Mouse (Mus musculus): ENCODE results near the gene Lasp1. TPM values are rescaled to one million over a fixed set of nuclear protein-coding genes. Genes with fewer than 3 reads are reported as not detected.
"Not testable (repeated sequence)": the region's sequence is repeated elsewhere in the genome, so short reads cannot be mapped to it uniquely, and the experiment has no call there.

Gene Lasp1
- polyA plus RNA-seq, 1 experiment = 69.4 TPM

DNA sequence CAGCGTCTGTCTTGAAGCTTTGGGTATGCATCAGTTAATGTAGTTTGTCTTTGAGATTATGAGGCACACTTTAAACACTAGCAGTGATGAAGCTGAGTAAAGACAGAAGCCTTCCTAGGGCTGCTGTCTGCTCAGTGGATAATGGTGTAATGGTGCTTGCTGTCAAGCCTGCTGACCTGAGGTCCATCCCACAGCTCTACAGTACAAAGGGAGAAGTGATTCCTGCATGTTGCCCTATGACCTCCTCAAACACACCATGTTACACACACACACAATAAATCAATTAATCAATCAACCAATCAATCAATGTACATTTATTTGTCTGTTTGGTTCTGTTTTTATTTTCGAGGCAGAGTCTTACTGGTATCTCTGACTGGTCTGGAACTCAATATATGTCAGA lies 63.3 kb downstream of the Lasp1 start:
- Histone ChIP-seq H3K4me3 (ENCODE audit: extremely low read depth, insufficient read depth, insufficient read length) (no peak overlapping the region), H3K4me1 (ENCODE audit: control insufficient read depth, insufficient read depth, insufficient read length) (no peaks in the 10 kb centered on the region), H3K27ac (ENCODE audit: insufficient read depth, low read length) (no peak overlapping the region), H3K27me3 (ENCODE audit: control insufficient read depth, insufficient read depth, low read length) (no peaks in the 10 kb centered on the region), H3K36me3 (ENCODE audit: control insufficient read depth, insufficient read depth, low read length) (no peaks in the 10 kb centered on the region)
- WGBS = 81% methylated on average over 2 of the region's 2 CpGs
- no peak for DNase-seq (ENCODE audit: low read depth in 1 of 2, low spot score in 2 of 2)
- TF ChIP-seq POLR2A (IDR thresholded peaks at IDR 0.05; ENCODE audit: low read depth, low read length) (no peak), CTCF (IDR thresholded peaks at IDR 0.05; ENCODE audit: extremely low read depth, insufficient read depth, insufficient read length, insufficient replicate concordance) (no peak)

DNA sequence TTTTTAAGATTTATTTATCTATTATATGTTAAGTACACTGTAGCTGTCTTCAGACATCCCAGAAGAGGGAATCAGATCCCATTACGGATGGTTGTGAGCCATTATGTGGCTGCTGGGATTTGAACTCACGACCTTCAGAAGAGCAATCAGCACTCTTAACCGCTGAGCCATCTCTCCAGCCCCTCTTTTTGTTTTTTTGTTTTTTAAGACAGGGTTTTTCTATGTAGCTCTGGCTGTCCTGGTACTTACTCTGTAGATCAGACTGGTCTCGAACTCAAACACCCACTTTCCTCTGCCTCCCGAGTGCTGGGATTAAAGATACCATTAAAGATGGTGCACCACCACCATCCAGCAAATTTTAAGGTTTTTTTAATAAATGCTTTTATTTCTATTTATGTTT lies 66.6 kb downstream of the Lasp1 start:
- no peak for DNase-seq (ENCODE audit: low read depth in 1 of 2, low spot score in 2 of 2)
- no peaks in the 10 kb centered on the region for H3K36me3 ChIP-seq (ENCODE audit: control insufficient read depth, insufficient read depth, low read length)
- no peak overlapping the region for H3K4me3 ChIP-seq (ENCODE audit: extremely low read depth, insufficient read depth, insufficient read length)
- H3K4me1 ChIP-seq (ENCODE audit: control insufficient read depth, insufficient read depth, insufficient read length) = no peaks in the 10 kb centered on the region
- no peaks in the 10 kb centered on the region for H3K27me3 ChIP-seq (ENCODE audit: control insufficient read depth, insufficient read depth, low read length)
- TF ChIP-seq POLR2A (IDR thresholded peaks at IDR 0.05; ENCODE audit: low read depth, low read length) (no peak), CTCF (IDR thresholded peaks at IDR 0.05; ENCODE audit: extremely low read depth, insufficient read depth, insufficient read length, insufficient replicate concordance) (no peak)
- WGBS = 95% methylated on average over 5 of the region's 5 CpGs
- H3K27ac ChIP-seq (ENCODE audit: insufficient read depth, low read length) = no peak overlapping the region

DNA sequence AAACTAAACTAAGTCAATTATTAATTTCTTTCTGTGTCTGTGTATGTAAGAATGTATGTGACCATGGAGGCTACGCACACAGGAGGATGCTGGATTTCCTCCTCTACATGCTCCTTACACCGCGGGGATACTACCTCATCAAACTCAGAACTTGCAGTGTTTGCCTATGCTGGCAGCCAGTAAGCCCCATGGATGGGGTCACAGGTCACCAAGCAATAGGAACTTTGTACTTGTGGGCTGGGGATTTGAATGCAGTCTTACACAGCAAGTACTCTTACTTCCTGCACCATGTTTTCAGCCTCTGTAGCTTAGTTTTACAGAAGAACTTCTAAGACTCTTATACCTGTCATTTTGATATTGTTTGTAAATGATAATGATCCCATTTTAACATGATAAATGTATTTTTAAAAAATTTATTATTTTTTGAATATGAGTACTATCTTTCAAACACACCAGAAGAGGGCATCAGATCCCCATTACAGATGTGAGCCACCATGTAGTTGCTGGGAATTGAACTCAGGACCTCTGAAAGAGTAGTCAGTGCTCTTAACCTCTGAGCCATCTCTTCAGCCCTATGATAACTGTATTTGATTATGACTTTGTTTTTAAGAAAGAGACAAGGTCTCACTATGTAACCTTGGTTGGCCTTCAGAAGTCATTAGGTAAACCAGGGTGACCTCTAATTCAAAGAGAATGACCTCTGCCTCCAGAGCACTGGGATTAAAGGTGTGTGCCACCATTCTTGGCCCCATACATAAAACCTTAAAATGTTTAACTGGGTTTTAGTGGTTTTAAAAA lies 67.5 kb downstream of the Lasp1 start:
- no peak for DNase-seq (ENCODE audit: low read depth in 1 of 2, low spot score in 2 of 2)

DNA sequence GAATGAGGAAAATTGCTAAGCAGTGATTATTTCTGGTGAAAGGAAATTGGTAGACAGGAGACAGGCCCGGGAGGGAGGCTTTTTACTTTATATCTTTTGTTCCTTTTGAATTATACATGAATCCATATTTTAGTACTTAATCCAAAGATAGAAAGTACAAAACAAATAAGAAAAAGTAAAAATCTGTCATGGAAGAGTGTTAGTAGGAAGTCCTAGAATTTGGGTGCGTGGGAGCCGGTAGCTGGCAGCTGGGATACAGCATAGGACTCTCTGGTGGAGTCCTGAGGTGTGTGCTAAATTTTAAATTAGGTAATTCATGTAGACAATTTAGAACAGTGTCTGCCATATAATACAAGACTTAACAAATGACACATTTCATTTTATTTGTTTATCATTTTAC lies 68.8 kb downstream of the Lasp1 start:
- Histone ChIP-seq H3K36me3 (ENCODE audit: control insufficient read depth, insufficient read depth, low read length) (no peaks in the 10 kb centered on the region), H3K4me1 (ENCODE audit: control insufficient read depth, insufficient read depth, insufficient read length) (no peaks in the 10 kb centered on the region), H3K27ac (ENCODE audit: insufficient read depth, low read length) (no peak overlapping the region), H3K4me3 (ENCODE audit: extremely low read depth, insufficient read depth, insufficient read length) (no peak overlapping the region), H3K27me3 (ENCODE audit: control insufficient read depth, insufficient read depth, low read length) (no peaks in the 10 kb centered on the region)
- no peak for TF ChIP-seq POLR2A (IDR thresholded peaks at IDR 0.05; ENCODE audit: low read depth, low read length)
- TF ChIP-seq CTCF (IDR thresholded peaks at IDR 0.05; ENCODE audit: extremely low read depth, insufficient read depth, insufficient read length, insufficient replicate concordance) = no peak
- DNase-seq (ENCODE audit: low read depth in 1 of 2, low spot score in 2 of 2) = no peak
- WGBS = 95% methylated on average over 3 of the region's 3 CpGs

More for the DNA sequence above, 67.5 kb downstream of the Lasp1 start:
- TF ChIP-seq POLR2A (IDR thresholded peaks at IDR 0.05; ENCODE audit: low read depth, low read length) = no peak
- TF ChIP-seq CTCF (IDR thresholded peaks at IDR 0.05; ENCODE audit: extremely low read depth, insufficient read depth, insufficient read length, insufficient replicate concordance) = no peak
- WGBS = 91% methylated on average over 3 of the region's 3 CpGs
- no peak overlapping the region for H3K27ac ChIP-seq (ENCODE audit: insufficient read depth, low read length)
- H3K36me3 ChIP-seq (ENCODE audit: control insufficient read depth, insufficient read depth, low read length) = no peaks in the 10 kb centered on the region
- H3K4me1 ChIP-seq (ENCODE audit: control insufficient read depth, insufficient read depth, insufficient read length) = no peaks in the 10 kb centered on the region
- H3K4me3 ChIP-seq (ENCODE audit: extremely low read depth, insufficient read depth, insufficient read length) = no peak overlapping the region
- no peaks in the 10 kb centered on the region for H3K27me3 ChIP-seq (ENCODE audit: control insufficient read depth, insufficient read depth, low read length)

DNA sequence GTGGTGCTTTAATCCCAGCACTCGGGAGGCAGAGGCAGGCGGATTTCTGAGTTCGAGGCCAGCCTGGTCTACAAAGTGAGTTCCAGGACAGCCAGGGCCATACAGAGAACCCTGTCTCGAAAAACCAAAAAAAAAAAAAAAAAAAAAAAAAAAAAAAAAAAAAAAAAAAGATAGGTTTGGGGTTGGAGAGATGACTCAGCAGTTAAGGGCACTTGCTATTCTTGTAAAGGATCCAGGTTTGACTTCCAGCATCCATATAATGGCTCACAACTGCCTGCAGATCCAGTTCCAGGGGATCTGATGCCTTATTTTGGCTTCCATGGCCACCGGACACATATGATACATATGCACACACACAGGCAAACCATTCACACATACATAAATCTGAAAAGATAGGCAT lies 73.6 kb downstream of the Lasp1 start:
- not testable (repeated sequence) for H3K27ac ChIP-seq (ENCODE audit: insufficient read depth, low read length); H3K36me3 ChIP-seq (ENCODE audit: control insufficient read depth, insufficient read depth, low read length); DNase-seq (ENCODE audit: low read depth in 1 of 2, low spot score in 2 of 2); H3K4me3 ChIP-seq (ENCODE audit: extremely low read depth, insufficient read depth, insufficient read length); H3K27me3 ChIP-seq (ENCODE audit: control insufficient read depth, insufficient read depth, low read length); H3K4me1 ChIP-seq (ENCODE audit: control insufficient read depth, insufficient read depth, insufficient read length)
- 77% methylated on average over 5 of the region's 5 CpGs for WGBS

DNA sequence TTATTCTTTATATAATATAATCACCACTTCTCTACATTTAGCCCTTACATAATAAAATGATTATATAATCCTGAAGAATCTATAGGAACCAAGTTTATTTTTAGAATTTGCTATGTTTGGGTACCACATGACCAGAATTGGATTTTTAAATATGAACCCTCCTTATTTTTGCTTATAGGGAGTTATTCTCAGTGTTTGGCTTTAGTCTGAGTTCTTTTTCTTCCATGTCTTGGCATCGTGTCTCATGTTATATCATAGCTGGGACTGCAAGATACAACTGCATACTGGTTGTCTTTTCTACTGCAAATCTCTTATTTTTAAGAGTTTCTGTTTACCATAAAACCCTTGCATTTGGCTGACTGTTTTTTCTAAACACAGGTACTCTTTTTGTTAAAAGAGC lies 75.6 kb downstream of the Lasp1 start:
- no peak for TF ChIP-seq CTCF (IDR thresholded peaks at IDR 0.05; ENCODE audit: extremely low read depth, insufficient read depth, insufficient read length, insufficient replicate concordance)
- no peak for TF ChIP-seq POLR2A (IDR thresholded peaks at IDR 0.05; ENCODE audit: low read depth, low read length)
- no peak for DNase-seq (ENCODE audit: low read depth in 1 of 2, low spot score in 2 of 2)
- no peak overlapping the region for H3K4me3 ChIP-seq (ENCODE audit: extremely low read depth, insufficient read depth, insufficient read length)
- no peaks in the 10 kb centered on the region for H3K4me1 ChIP-seq (ENCODE audit: control insufficient read depth, insufficient read depth, insufficient read length)
- no peaks in the 10 kb centered on the region for H3K36me3 ChIP-seq (ENCODE audit: control insufficient read depth, insufficient read depth, low read length)
- H3K27ac ChIP-seq (ENCODE audit: insufficient read depth, low read length) = no peak overlapping the region
- 96% methylated on average over 1 of the region's 1 CpGs for whole genome bisulfite sequencing
- H3K27me3 ChIP-seq (ENCODE audit: control insufficient read depth, insufficient read depth, low read length) = no peaks in the 10 kb centered on the region

DNA sequence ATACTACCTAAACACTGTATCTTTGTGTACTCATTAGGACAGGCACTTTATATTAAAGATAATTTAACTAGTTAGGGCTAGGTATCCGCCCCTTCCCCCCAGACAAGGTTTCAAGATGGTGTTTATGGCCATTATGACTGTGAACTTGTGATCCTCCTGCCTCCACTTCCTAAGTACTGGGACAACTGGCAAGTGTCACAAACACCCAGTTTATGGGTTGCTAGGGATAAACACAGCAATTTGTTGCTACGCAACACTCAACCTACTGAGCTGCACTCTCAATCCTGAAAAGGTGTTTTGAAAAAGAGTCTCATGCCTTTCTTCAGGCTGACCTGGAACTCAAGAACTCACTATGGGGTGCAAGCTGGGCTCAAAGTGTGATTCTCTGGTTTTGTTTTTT lies 78.5 kb downstream of the Lasp1 start:
- Histone ChIP-seq H3K36me3 (ENCODE audit: control insufficient read depth, insufficient read depth, low read length) (no peaks in the 10 kb centered on the region), H3K27me3 (ENCODE audit: control insufficient read depth, insufficient read depth, low read length) (no peaks in the 10 kb centered on the region)
- WGBS = 89% methylated on average over 2 of the region's 2 CpGs

More for the DNA sequence above, 78.5 kb downstream of the Lasp1 start:
- Histone ChIP-seq H3K4me3 (ENCODE audit: extremely low read depth, insufficient read depth, insufficient read length) (no peak overlapping the region), H3K27ac (ENCODE audit: insufficient read depth, low read length) (no peak overlapping the region), H3K4me1 (ENCODE audit: control insufficient read depth, insufficient read depth, insufficient read length) (no peaks in the 10 kb centered on the region)
- DNase-seq (ENCODE audit: low read depth in 1 of 2, low spot score in 2 of 2) = no peak
- TF ChIP-seq POLR2A (IDR thresholded peaks at IDR 0.05; ENCODE audit: low read depth, low read length) (no peak), CTCF (IDR thresholded peaks at IDR 0.05; ENCODE audit: extremely low read depth, insufficient read depth, insufficient read length, insufficient replicate concordance) (no peak)

All from spleen, adult 2 months (tissue).